Mouse (Mus musculus) heart, postnatal 0 days (tissue): Measurements from ENCODE around the gene Psmc3.

Experiments used
- CTCF ChIP-seq: IDR thresholded peaks from 2 replicates; pipeline ENCODE4 v1.5.1; 2016; ENCODE audit warnings: antibody characterized with exemption, control low read depth, low read depth
- EP300 ChIP-seq: IDR thresholded peaks from 2 replicates; pipeline ENCODE4 v1.6.1; 2016; ENCODE audit warnings: antibody characterized with exemption, low read depth

DNA sequence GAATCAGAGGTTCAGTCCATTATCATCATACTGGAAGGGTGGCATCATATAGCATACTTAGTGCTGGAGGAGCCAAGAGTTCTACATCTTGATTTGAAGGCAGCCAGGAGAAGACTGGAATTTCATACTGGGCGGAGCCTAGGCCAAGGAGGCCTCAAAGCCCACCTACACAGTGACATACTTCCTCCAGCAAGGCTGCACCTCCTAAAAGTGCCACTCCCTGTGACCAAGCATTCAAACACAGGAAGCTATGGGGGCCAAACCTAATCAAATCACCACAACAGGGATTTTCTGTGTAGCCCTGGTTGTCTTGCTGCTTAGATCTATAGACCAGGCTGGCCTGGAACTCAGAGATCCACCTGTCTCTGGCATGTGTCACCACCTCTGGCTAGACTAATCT lies 29.9 kb upstream of the Psmc3 start:
- TF ChIP-seq CTCF: no peak
- TF ChIP-seq EP300: no peak
